Mouse (Mus musculus) layer of hippocampus, adult 18-20 months (tissue): ENCODE measurements around the gene Myt1. TPM values are rescaled to one million over a fixed set of nuclear protein-coding genes. Genes with fewer than 3 reads are reported as not detected.

Source experiments
- DNase-seq, 2 experiments: peaks; one replicate each; pipeline ENCODE4 v3.0.0; 2022; ENCODE audit warnings: low spot score in 2 of 2
- long read RNA-seq: library from polyadenylated mRNA; stranded (forward); transcript quantifications from one replicate; pipeline ENCODE4 v2.0.0, GENCODE M21; 2021
- total RNA-seq, 2 experiments: library from RNA; stranded (reverse); gene quantifications; 2 replicates each; pipeline ENCODE4 v1.2.3; 2021

The Myt1 gene
- total RNA-seq: 10 to 100 TPM; 26.0 to 28.5 TPM
- long read RNA-seq, full-length matches to known transcripts: 4 of 7 reads
- long read RNA-seq, partial matches to known transcripts: 3 of 7 reads
- long read RNA-seq, other reads (novel, unspliced or antisense): 0 of 7 reads

- DNase-seq: no peak
Measured at GRCm38 (mm10) chr2:181763006-181763830, at the start of gene Myt1. Gene Myt1, plus strand, starts transcription at chr2:181763332.

- DNase-seq: peak; percentile 74 to 80
Measured at GRCm38 (mm10) chr2:181713749-181714148, 49.4 kb upstream of the Myt1 start.

- peak; percentile 64 to 73 for DNase-seq
Measured at GRCm38 (mm10) chr2:181714903-181715326, 48.2 kb upstream of the Myt1 start, which contains the start of gene Oprl1. Gene Oprl1, plus strand, starts transcription at chr2:181715016.

- no peak for DNase-seq
Measured at GRCm38 (mm10) chr2:181715382-181715781, 47.8 kb upstream of the Myt1 start.

- DNase-seq: no peak
Measured at GRCm38 (mm10) chr2:181716991-181717390, 46.1 kb upstream of the Myt1 start.

- DNase-seq: no peak
Measured at GRCm38 (mm10) chr2:181720061-181720460, 43.1 kb upstream of the Myt1 start.

GRCm38 (mm10) chr2:181721200-181721599 is 41.9 kb upstream of the Myt1 start:
- DNase-seq: no peak

GRCm38 (mm10) chr2:181722213-181722612 is 40.9 kb upstream of the Myt1 start:
- DNase-seq: no peak

GRCm38 (mm10) chr2:181727659-181728262 is 35.4 kb upstream of the Myt1 start:
- DNase-seq: no peak

- DNase-seq: no peak
Measured at GRCm38 (mm10) chr2:181730051-181730450, 33.1 kb upstream of the Myt1 start.

GRCm38 (mm10) chr2:181752626-181753025 is 10.5 kb upstream of the Myt1 start:
- DNase-seq: no peak

- DNase-seq: no peak
Measured at GRCm38 (mm10) chr2:181758147-181758725, 4.9 kb upstream of the Myt1 start.

GRCm38 (mm10) chr2:181759041-181759440 is 4.1 kb upstream of the Myt1 start:
- peak; percentile 56 to 75 for DNase-seq

GRCm38 (mm10) chr2:181763886-181764527 is 875 bp downstream of the Myt1 start:
- no peak for DNase-seq

GRCm38 (mm10) chr2:181764600-181764999 is 1.5 kb downstream of the Myt1 start:
- no peak for DNase-seq

- DNase-seq: no peak
Measured at GRCm38 (mm10) chr2:181765251-181765650, 2.1 kb downstream of the Myt1 start.

GRCm38 (mm10) chr2:181766672-181767557 is 3.8 kb downstream of the Myt1 start:
- DNase-seq: peak; percentile 30 to 75

GRCm38 (mm10) chr2:181768451-181768850 is 5.3 kb downstream of the Myt1 start:
- no peak for DNase-seq

GRCm38 (mm10) chr2:181769397-181769796 is 6.3 kb downstream of the Myt1 start:
- no peak for DNase-seq

GRCm38 (mm10) chr2:181773203-181773602 is 10.1 kb downstream of the Myt1 start:
- DNase-seq: no peak
